Mouse (Mus musculus) spleen, adult 2 months (tissue): ENCODE measurements around the gene Sel1l3. TPM values are rescaled to one million over a fixed set of nuclear protein-coding genes. Genes with fewer than 3 reads are reported as not detected.

ENCODE experiments used
- DNase-seq, 2 experiments: peaks; one replicate each; pipeline versions ENCODE4 v3.0.0 to v3.0.0-alpha.2; 2012 to 2021; ENCODE audit warnings: low spot score in 2 of 2, low read depth in 1 of 2
- H3K27ac ChIP-seq: fragments of 200-500 bp; 2 replicates; pipeline ENCODE4 v1.5.1; 2012; ENCODE audit warnings: low read length, inconsistent platforms; ENCODE audit not compliant: insufficient read depth
- H3K27me3 ChIP-seq: fragments of 200-500 bp; 2 replicates; pipeline ENCODE4 v1.6.1; 2012; ENCODE audit warnings: mild to moderate bottlenecking, moderate library complexity, low read length, inconsistent platforms; ENCODE audit not compliant: control insufficient read depth, insufficient read depth
- H3K36me3 ChIP-seq: fragments of 200-500 bp; 2 replicates; pipeline ENCODE4 v1.6.1; 2012; ENCODE audit warnings: mild to moderate bottlenecking, low read length, inconsistent platforms; ENCODE audit not compliant: control insufficient read depth, insufficient read depth
- H3K4me1 ChIP-seq: fragments of 200-500 bp; 2 replicates; pipeline ENCODE4 v1.6.1; 2011; ENCODE audit warnings: inconsistent platforms; ENCODE audit not compliant: control insufficient read depth, insufficient read depth, insufficient read length
- H3K4me3 ChIP-seq: fragments of 200-500 bp; 2 replicates; pipeline ENCODE4 v1.5.1; 2011; ENCODE audit warnings: mild to moderate bottlenecking, inconsistent platforms; ENCODE audit not compliant: insufficient read depth, insufficient read length; ENCODE audit errors: extremely low read depth
- CTCF ChIP-seq: fragments of 200-500 bp; IDR thresholded peaks from 2 replicates; pipeline ENCODE4 v1.5.1; 2011; ENCODE audit warnings: mild to moderate bottlenecking, inconsistent platforms; ENCODE audit not compliant: insufficient read depth, insufficient read length, insufficient replicate concordance; ENCODE audit errors: extremely low read depth
- POLR2A ChIP-seq: fragments of 200-500 bp; IDR thresholded peaks from 2 replicates; pipeline ENCODE4 v1.6.1; 2011; ENCODE audit warnings: low read depth, low read length, inconsistent platforms
- WGBS: fragments of 180-500 bp; shearing (Covaris S2); methylation state at CpG from one replicate; pipeline ENCODE4 v1.1.7; 2018; 5-methylcytosine and 5-hydroxymethylcytosine counted together
- polyA plus RNA-seq: library from polyadenylated mRNA; depleted of rRNA; stranded (reverse); fragments of >200 nt; gene quantifications from 2 replicates; pipeline ENCODE4 v1.2.3, GENCODE M21; 2012

The Sel1l3 gene
- polyA plus RNA-seq, 1 experiment: 0.67 TPM

DNA sequence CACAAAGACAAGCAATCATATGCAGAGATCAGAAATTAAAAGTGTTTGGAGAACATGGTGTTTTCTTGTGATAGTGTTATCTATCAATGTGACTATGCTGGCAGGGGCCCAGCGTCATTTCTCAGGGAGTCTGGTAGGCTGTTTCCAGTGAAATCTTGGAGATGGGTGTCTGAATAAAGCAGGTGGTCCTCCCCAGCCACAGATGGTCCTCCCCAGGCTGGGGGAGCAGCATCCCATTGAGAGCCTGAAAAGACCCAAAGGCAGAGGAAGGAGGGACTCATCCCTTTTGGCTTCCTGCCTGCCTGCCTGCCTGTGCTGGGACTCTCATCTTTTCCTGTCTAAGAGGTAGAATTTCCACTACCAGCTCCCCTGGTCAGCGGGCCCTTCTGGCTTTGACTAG, 59.2 kb downstream of the Sel1l3 start:
- TF ChIP-seq CTCF (no peak), POLR2A (no peak)

GRCm38 (mm10) chr5:53154078-53154477, 59.6 kb downstream of the Sel1l3 start:
- TF ChIP-seq CTCF (no peak), POLR2A (no peak)
- no peaks in the 10 kb centered on the region for H3K27me3 ChIP-seq
- DNase-seq: no peak
- no peak overlapping the region for H3K4me3 ChIP-seq
- no peak overlapping the region for H3K27ac ChIP-seq
- H3K4me1 ChIP-seq: no peaks in the 10 kb centered on the region
- no peaks in the 10 kb centered on the region for H3K36me3 ChIP-seq
- 29% methylated on average over 2 of the region's 2 CpGs for WGBS

More for the DNA sequence above, 59.2 kb downstream of the Sel1l3 start:
- no peak overlapping the region for H3K27ac ChIP-seq
- H3K4me3 ChIP-seq: no peak overlapping the region
- no peaks in the 10 kb centered on the region for H3K4me1 ChIP-seq
- WGBS: 73% methylated on average over 2 of the region's 2 CpGs
- no peaks in the 10 kb centered on the region for H3K36me3 ChIP-seq
- no peak for DNase-seq
- H3K27me3 ChIP-seq: no peaks in the 10 kb centered on the region

- TF ChIP-seq CTCF (no peak), POLR2A (no peak)
- no peak overlapping the region for H3K27ac ChIP-seq
- DNase-seq: no peak
- 14% methylated on average over 5 of the region's 5 CpGs for WGBS
- H3K4me1 ChIP-seq: no peaks in the 10 kb centered on the region
- no peak overlapping the region for H3K4me3 ChIP-seq
- H3K27me3 ChIP-seq: no peaks in the 10 kb centered on the region
- no peaks in the 10 kb centered on the region for H3K36me3 ChIP-seq
These were observed 60.6 kb downstream of the Sel1l3 start for GRCm38 (mm10) chr5:53153144-53153543.

- H3K4me1 ChIP-seq: no peaks in the 10 kb centered on the region
- DNase-seq: no peak
- H3K36me3 ChIP-seq: no peaks in the 10 kb centered on the region
- TF ChIP-seq CTCF: no peak
- TF ChIP-seq POLR2A: no peak
- H3K27me3 ChIP-seq: no peaks in the 10 kb centered on the region
- H3K4me3 ChIP-seq: no peak overlapping the region
- no peak overlapping the region for H3K27ac ChIP-seq
- 92% methylated on average over 18 of the region's 18 CpGs for WGBS
These were observed 62.3 kb downstream of the Sel1l3 start for GRCm38 (mm10) chr5:53151379-53151960.

DNA sequence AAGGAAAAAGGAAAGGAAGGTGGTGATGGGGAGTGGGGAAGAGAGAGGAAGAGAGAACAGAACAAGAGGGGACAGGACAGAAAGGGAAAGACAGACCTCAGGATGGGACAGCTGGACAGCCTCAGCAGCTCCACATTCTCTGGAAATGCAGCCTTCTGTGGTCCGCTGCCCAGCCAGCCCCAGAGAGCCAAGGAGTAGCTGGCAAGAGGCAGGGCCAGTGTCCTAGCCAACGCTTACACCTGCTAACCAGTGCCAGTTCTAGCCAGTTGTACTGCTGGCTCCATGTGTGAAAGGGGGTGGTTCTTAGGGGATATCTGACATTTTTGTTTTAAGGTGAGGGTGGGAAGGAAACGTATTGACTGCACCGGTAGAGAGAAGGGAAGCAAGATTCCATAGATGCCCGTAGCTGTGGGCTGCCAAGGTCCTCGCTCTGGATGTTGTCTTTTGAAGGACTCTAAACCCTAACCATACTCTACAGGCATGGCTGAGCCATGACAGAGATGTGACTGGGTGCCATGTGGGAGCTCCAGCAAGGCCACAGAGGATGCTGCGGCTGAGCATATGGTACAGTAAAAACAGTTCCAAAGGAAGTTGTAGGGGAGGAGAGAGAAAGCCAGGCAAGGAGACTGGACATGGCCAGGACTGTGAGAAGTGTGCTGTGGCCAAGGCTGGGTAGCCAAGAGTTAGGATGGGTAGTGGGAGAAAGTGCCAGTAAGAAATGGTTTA, 64.6 kb downstream of the Sel1l3 start:
- DNase-seq: no peak

DNA sequence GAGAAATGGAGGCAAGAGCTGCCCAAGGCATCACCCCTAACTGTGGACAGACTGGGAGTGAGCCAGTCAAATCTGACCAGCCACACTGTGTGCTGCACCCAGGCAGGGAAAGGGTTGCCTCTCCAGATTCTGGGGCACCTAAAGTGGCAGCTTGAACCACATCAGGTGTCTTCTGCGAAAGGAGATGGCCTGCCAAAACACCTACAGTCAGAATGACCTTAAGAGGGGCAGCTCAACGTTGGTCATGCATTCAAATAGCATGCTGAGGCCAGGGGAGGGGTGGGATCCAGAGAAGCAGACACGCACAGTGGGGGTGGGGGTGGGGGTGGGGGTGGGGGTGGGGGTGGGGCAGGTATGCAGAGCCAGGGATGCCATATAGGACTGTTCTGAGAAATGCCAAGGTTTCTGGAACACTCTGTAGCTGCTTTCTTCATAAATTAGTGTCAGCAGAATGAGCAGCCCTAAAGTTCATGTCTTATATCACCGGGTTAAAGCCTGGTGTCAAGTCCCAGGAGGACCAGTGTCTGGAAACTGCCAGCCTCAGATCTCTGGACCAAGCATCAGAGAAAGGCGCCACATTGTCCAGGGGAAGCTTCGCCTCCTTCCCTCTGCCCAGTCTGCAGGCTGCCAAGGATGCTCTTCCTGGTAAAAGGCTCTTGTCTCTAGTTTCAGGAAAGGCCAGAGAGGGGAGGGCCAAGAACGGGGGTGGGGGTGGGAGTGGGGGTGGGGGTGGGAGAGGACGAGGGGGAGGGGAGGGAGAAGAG, 65.4 kb downstream of the Sel1l3 start:
- DNase-seq: no peak
- no peak overlapping the region for H3K4me3 ChIP-seq
- no peaks in the 10 kb centered on the region for H3K36me3 ChIP-seq
- no peaks in the 10 kb centered on the region for H3K27me3 ChIP-seq
- H3K27ac ChIP-seq: no peak overlapping the region
- TF ChIP-seq POLR2A (no peak), CTCF (no peak)
- H3K4me1 ChIP-seq: no peaks in the 10 kb centered on the region
- 84% methylated on average over 8 of the region's 8 CpGs for WGBS

More for the DNA sequence above, 64.6 kb downstream of the Sel1l3 start:
- no peak overlapping the region for H3K27ac ChIP-seq
- TF ChIP-seq POLR2A: no peak
- no peak for TF ChIP-seq CTCF
- H3K4me1 ChIP-seq: no peaks in the 10 kb centered on the region
- 94% methylated on average over 7 of the region's 7 CpGs for WGBS
- H3K36me3 ChIP-seq: no peaks in the 10 kb centered on the region
- no peaks in the 10 kb centered on the region for H3K27me3 ChIP-seq
- H3K4me3 ChIP-seq: no peak overlapping the region
